Mouse (Mus musculus): ENCODE data around the gene Bcl2l12.

GRCm38 (mm10) chr7:45040851-45041250 is 42.3 kb upstream of the Bcl2l12 start:
- no peak for TF ChIP-seq GATA1 (IDR thresholded peaks at IDR 0.05; ENCODE audit: borderline replicate concordance, low read length)
- TF ChIP-seq FLI1 (IDR thresholded peaks at IDR 0.05; ENCODE audit: low read length), result no peak
